Mouse (Mus musculus) brown adipose tissue, adult 24 weeks (tissue): ENCODE measurements around the gene Angptl4. TPM values are rescaled to one million over a fixed set of nuclear protein-coding genes. Genes with fewer than 3 reads are reported as not detected.
"Not testable (repeated sequence)": the region's sequence is repeated elsewhere in the genome, so short reads cannot be mapped to it uniquely, and the experiment has no call there.

Experiments used
- H3K27ac ChIP-seq: fragments of 200-500 bp; replicated peaks from 2 replicates; pipeline ENCODE4 v1.5.1; 2012; ENCODE audit warnings: low read depth, mild to moderate bottlenecking, low read length
- H3K4me1 ChIP-seq: fragments of 200-500 bp; 2 replicates; pipeline ENCODE4 v1.6.1; 2012; ENCODE audit warnings: low read length, mixed read lengths; ENCODE audit not compliant: control insufficient read depth, insufficient read depth, insufficient read length
- H3K4me3 ChIP-seq: fragments of 200-500 bp; 2 replicates; pipeline ENCODE4 v1.5.1; 2012; ENCODE audit warnings: low read depth, mild to moderate bottlenecking, low read length, moderate library complexity; ENCODE audit not compliant: insufficient read depth
- polyA plus RNA-seq: library from polyadenylated mRNA; stranded (reverse); fragments of >200 nt; gene quantifications from 2 replicates; pipeline ENCODE4 v1.2.4, GENCODE M21; 2012; ENCODE audit not compliant: missing spikeins, insufficient read depth, insufficient read length

Gene Angptl4
- 243 and 355 TPM in 2 replicates for polyA plus RNA-seq

DNA sequence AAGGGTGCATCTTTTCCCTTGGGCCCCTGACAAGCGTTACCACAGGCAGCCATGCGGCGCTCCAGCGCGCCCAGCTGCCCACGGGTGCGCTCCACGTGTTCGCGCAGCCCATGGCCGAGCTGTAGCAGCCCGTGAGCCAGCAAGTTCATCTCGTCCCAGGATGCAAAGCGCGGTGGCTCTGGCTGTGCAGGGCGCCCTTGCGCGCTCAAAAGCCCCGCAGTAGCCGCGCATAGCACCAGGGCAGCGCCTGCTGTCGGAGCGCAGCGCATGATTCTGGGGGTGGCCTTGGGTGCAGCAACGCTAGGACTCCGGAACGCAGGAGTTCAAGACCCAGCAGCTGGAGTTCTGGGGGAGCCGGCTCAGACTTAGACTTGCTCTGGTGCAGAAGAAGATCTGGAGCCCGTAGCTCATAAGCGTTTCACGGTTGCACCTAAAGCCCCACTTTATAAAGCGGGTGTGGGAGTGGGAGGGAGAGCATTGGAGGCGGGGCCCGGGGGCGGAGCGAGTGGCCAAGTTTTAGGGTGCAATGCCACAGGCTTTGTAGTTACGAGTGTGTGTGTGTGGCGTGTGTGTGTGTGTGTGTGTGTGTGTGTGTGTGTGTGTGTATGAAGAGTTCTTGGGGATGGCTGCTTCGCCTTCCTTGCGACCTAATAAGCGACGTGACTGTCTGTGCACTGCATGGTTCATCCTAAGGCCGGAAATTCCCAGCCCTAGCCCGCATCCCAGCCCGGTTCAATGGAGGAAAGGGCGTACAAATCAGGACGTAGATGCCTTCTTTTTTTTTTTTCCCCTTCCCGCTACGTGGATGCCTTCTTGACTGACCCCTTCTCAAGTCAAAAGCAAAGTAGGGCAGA is at the start of gene Angptl4:
Gene Angptl4, minus strand, starts transcription at position 707 of the 854 bp plus-strand sequence.
- Histone ChIP-seq H3K4me1 (peaks cover 20% of the 10 kb centered on the region), H3K27ac (peak within 1 kb of the TSS; percentile 98), H3K4me3 (peak within 1 kb of the TSS; percentile 77)

GRCm38 (mm10) chr17:33829561-33829960 is 47.9 kb upstream of the Angptl4 start:
- Histone ChIP-seq H3K4me3 (no peak overlapping the region), H3K27ac (peak overlapping the region; percentile 73), H3K4me1 (peaks cover 12% of the 10 kb centered on the region)

GRCm38 (mm10) chr17:33828892-33829291 is 47.3 kb upstream of the Angptl4 start:
- Histone ChIP-seq H3K4me1 (peaks cover 12% of the 10 kb centered on the region), H3K27ac (peak overlapping the region; percentile 73), H3K4me3 (no peak overlapping the region)

GRCm38 (mm10) chr17:33826850-33827249 is 45.2 kb upstream of the Angptl4 start:
- Histone ChIP-seq H3K27ac (no peak overlapping the region), H3K4me3 (no peak overlapping the region), H3K4me1 (peaks cover 15% of the 10 kb centered on the region)

- no peak overlapping the region for H3K27ac ChIP-seq
- H3K4me1 ChIP-seq, result peaks cover 15% of the 10 kb centered on the region
- H3K4me3 ChIP-seq, result no peak overlapping the region; the same call in 1 of the 2 replicates
Observed at GRCm38 (mm10) chr17:33825462-33825861, 43.8 kb upstream of the Angptl4 start.

DNA sequence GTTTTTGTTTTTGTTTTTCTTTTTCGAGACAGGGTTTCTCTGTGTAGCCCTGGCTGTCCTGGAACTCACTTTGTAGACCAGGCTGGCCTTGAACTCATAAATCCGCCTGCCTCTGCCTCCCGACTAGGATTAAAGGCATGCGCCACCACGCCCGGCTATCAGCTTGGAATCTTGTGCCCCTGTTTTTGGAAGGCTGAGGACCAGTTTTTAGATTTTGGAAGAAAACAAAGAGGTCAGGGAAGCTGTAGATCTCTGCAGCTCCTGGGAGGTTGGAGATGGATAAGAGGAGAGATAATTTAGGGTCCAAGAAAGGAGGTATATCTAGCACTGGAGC is 43.3 kb upstream of the Angptl4 start:
- peak overlapping the region; percentile 80 for H3K4me3 ChIP-seq
- H3K27ac ChIP-seq, result peak overlapping the region; percentile 98
- H3K4me1 ChIP-seq, result peaks cover 15% of the 10 kb centered on the region

DNA sequence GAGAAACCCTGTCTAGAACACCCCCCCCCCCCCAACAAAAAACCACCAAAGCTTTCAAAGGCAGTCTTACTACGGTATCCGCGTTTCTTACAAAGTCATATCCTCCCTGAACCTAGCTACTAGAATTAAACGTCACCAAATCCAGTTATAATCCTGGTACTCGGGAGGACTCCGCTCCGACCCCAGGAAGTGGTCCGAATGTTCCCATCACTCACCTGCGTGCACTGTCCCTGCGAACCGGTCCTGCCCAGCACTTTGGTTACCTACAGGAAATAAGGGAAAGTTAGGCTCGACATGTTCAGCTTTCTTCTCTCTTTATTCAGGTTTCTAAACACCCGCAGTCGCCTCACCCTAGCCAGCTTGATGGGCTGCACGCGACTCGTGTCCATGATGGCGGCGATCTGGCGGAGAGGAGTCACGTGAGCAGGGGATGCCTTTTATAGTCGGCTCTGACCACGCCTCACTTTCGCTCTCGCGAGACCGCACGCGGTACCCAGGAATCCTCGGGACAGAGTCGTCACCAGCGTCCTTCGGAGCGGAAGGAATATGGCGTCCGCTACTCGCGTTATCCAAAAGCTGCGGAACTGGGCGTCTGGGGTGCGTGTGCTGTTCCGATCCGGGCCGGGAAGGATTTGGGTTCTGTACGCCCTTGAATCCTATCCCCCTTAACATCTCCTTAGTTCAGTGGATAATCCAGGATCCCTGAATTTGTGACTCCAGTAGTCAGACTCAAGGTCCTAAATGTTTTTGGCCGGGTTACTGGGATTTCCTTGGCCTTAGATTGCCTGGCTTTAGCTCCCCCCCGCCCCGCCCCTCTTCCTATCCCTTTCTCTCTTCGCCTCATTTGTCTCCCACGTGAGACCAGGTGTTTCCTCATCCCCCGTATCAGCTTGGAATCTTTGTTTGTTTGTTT is 42.7 kb upstream of the Angptl4 start, which contains the start of the genes Rps28 and Ndufa7:
Gene Rps28, minus strand, starts transcription at position 479 of the 913 bp plus-strand sequence.
Gene Ndufa7, plus strand, starts transcription at position 489 of the 913 bp plus-strand sequence.
- Histone ChIP-seq H3K4me3 (peak within 1 kb of the TSS; percentile 85), H3K27ac (peak within 1 kb of the TSS; percentile 98), H3K4me1 (peaks cover 11% of the 10 kb centered on the region)

- H3K4me1 ChIP-seq, H3K27ac ChIP-seq: not testable (repeated sequence)
- peak overlapping the region; percentile 85 for H3K4me3 ChIP-seq
Observed at GRCm38 (mm10) chr17:33823171-33823570, 41.5 kb upstream of the Angptl4 start.

GRCm38 (mm10) chr17:33822436-33822959 is 40.9 kb upstream of the Angptl4 start:
- H3K4me3 ChIP-seq, result no peak overlapping the region
- peaks cover 13% of the 10 kb centered on the region for H3K4me1 ChIP-seq
- H3K27ac ChIP-seq, result no peak overlapping the region

GRCm38 (mm10) chr17:33817969-33818643 is 36.5 kb upstream of the Angptl4 start:
- peak overlapping the region; percentile 27; the same call in 1 of the 2 replicates for H3K27ac ChIP-seq
- peaks cover 9% of the 10 kb centered on the region for H3K4me1 ChIP-seq
- peak overlapping the region; percentile 64 for H3K4me3 ChIP-seq

- peak overlapping the region; percentile 66 for H3K4me3 ChIP-seq
Observed at GRCm38 (mm10) chr17:33817184-33817968, 35.7 kb upstream of the Angptl4 start.

DNA sequence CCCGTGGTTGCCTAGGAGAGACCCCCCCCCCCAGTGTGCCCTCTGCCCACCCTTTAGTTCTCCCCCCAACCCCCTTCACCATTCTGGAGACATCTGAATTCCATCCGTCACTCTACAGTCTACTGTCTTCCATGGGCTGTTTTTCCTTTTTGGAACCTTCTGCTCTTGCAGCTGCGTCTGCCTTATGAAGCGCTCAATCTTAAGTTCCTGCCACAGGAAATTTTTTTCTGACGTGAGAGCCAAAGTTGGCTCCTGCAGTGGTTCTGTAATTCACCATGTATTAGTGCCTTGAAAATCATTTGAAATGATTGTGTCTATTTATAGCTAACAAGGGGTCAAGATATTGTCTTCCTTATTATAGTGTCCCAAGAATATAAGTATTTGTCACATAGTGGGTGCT is 35.0 kb upstream of the Angptl4 start:
- peaks cover 9% of the 10 kb centered on the region for H3K4me1 ChIP-seq
- H3K27ac ChIP-seq, result peak overlapping the region; percentile 91
- peak overlapping the region; percentile 66 for H3K4me3 ChIP-seq

More at GRCm38 (mm10) chr17:33817184-33817968, 35.7 kb upstream of the Angptl4 start:
- Histone ChIP-seq H3K4me1 (peaks cover 9% of the 10 kb centered on the region), H3K27ac (peak overlapping the region; percentile 91)

DNA sequence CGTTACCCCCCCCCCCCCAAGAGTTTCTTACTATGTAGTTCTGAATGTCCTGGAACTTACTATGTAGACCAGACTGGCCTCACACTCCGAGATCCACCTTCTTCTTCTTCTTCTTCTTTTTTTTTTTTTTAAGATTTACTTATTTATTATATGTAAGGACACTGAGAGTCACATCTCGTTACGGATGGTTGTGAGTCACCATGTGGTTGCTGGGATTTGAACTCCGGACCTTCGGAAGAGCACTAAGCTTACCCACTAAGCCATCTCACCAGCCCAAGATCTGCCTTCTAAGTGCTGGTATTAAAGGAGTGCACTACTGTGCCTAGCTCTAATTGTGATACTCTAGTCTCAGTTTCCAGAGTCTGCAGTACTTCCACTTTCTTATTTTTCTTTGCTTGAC is 33.8 kb upstream of the Angptl4 start:
- H3K27ac ChIP-seq, result peak overlapping the region; percentile 66; the same call in 1 of the 2 replicates
- H3K4me3 ChIP-seq, result peak overlapping the region; percentile 25
- H3K4me1 ChIP-seq, result peaks cover 9% of the 10 kb centered on the region

DNA sequence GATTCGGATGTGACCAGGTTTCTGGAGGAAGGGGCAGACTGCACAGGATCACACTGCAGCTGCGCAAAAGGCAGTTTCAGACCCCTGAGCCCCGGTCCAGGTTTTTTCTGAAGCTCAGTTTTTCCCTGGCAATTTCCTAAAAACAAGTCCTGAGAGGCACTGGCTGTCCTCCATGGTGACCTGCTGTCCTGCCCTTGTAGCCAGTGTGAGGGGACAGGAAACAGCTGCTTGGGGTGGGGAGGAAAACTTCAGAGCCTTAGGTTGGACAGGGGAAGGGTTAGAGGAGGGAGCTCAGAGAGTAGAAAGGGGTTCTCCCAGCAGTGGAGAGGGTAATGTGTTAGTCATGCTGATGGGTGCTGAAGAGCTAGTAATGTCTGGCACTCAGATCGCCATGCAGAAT is 31.4 kb upstream of the Angptl4 start:
- Histone ChIP-seq H3K4me1 (peaks cover 4% of the 10 kb centered on the region), H3K27ac (peak overlapping the region; percentile 99), H3K4me3 (peak overlapping the region; percentile 69)
